Mouse (Mus musculus) neural tube, embryonic 11.5 days (tissue): ENCODE measurements around the gene Usp51. TPM values are rescaled to one million over a fixed set of nuclear protein-coding genes. Genes with fewer than 3 reads are reported as not detected.
"Not testable (repeated sequence)": the region's sequence is repeated elsewhere in the genome, so short reads cannot be mapped to it uniquely, and the experiment has no call there.

Experiments
- ATAC-seq: fragments of 200-750 bp; cut with Nextera tagmentation; 2 replicates; pipeline ENCODE4 v1.8.0; 2017; ENCODE audit warnings: moderate number of reproducible peaks, mild to moderate bottlenecking, moderate TSS enrichment, moderate library complexity; ENCODE audit not compliant: insufficient read depth, low FRiP score, low TSS enrichment
- DNase-seq: peaks from one replicate; pipeline ENCODE4 v3.0.0-alpha.2; 2015; ENCODE audit warnings: low spot score
- H3K27ac ChIP-seq: fragments of 300-500 bp; sonication (generic); 2 replicates; pipeline ENCODE4 v1.5.1; 2014; ENCODE audit warnings: low read depth, mild to moderate bottlenecking, low read length
- H3K27me3 ChIP-seq: fragments of 300-500 bp; sonication (generic); 2 replicates; pipeline ENCODE4 v1.6.1; 2014; ENCODE audit warnings: mild to moderate bottlenecking, low read length, mixed read lengths; ENCODE audit not compliant: control insufficient read depth, insufficient read depth
- H3K36me3 ChIP-seq: fragments of 300-500 bp; sonication (generic); 2 replicates; pipeline ENCODE4 v1.6.1; 2014; ENCODE audit warnings: mild to moderate bottlenecking, low read length, moderate library complexity, mixed read lengths; ENCODE audit not compliant: control insufficient read depth, insufficient read depth
- H3K4me1 ChIP-seq: fragments of 300-500 bp; sonication (generic); 2 replicates; pipeline ENCODE4 v1.6.1; 2014; ENCODE audit warnings: low read length, mixed read lengths; ENCODE audit not compliant: control insufficient read depth, insufficient read depth
- H3K4me2 ChIP-seq: fragments of 300-500 bp; sonication (generic); 2 replicates; pipeline ENCODE4 v1.6.1; 2014; ENCODE audit warnings: low read depth, mild to moderate bottlenecking, moderate library complexity
- H3K4me3 ChIP-seq: fragments of 300-500 bp; sonication (generic); 2 replicates; pipeline ENCODE4 v1.5.1; 2014; ENCODE audit warnings: low read depth, low read length
- H3K9ac ChIP-seq: fragments of 300-500 bp; sonication (generic); 2 replicates; pipeline ENCODE4 v1.6.1; 2014; ENCODE audit warnings: mild to moderate bottlenecking, low read length
- H3K9me3 ChIP-seq: fragments of 300-500 bp; sonication (generic); 2 replicates; pipeline ENCODE4 v1.6.1; 2016; ENCODE audit warnings: low read length; ENCODE audit not compliant: control insufficient read depth
- WGBS: fragments of 180-500 bp; shearing (Covaris S2); extraction: QIAGEN DNeasy Blood & Tissue Kit; methylation state at CpG from one replicate; pipeline ENCODE4 v1.1.7; 2014; 5-methylcytosine and 5-hydroxymethylcytosine counted together
- polyA plus RNA-seq: library from polyadenylated mRNA; unstranded; fragments of >200 nt; fragmentation: Nextera tagmentation; extraction: Ambion mirVana; gene quantifications from 2 replicates; pipeline ENCODE4 v1.2.1, GENCODE M21; 2014

Gene Usp51
- polyA plus RNA-seq: 3.7 and 4.0 TPM in 2 replicates

- peak within 1 kb of the TSS; percentile 65 for H3K9ac ChIP-seq
- peak within 1 kb of the TSS; percentile 64 for H3K27ac ChIP-seq
- no peaks in the 10 kb centered on the region for H3K4me1 ChIP-seq
- peak within 1 kb of the TSS; percentile 52 for H3K4me2 ChIP-seq
- H3K9me3 ChIP-seq: no peaks in the 10 kb centered on the region
- H3K27me3 ChIP-seq: no peaks in the 10 kb centered on the region
- H3K36me3 ChIP-seq: no peaks in the 10 kb centered on the region
- peak within 1 kb of the TSS; percentile 53 for H3K4me3 ChIP-seq
- DNase-seq (peak; percentile 51), ATAC-seq (peak; percentile 67)
- 18% methylated on average over 23 of the region's 23 CpGs for WGBS
These were observed at the start of gene Usp51 for GRCm38 (mm10) chrX:153006387-153006841. Usp51 (plus strand) TSS chrX:153006469.

DNA sequence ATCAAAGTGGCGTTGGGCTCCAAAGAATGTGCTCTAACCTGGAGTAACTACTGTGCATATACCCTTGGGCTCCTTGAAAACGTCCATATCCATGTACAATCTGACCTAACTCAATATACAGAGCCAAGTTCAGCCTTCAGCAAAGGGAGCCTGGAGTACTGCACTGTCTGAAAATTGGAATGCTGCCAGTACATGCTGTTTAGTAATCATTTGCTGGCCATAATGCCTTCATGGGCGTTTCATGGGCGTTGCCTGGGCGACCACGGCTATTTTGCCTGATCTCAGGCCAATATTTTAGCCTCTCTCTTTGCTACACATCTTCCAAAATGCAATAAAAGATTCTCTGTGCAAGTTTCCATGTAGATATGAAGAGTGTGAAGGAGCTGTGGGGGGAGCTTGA, 36.7 kb upstream of the Usp51 start:
- no peaks in the 10 kb centered on the region for H3K27me3 ChIP-seq
- H3K36me3 ChIP-seq: no peaks in the 10 kb centered on the region
- H3K4me3 ChIP-seq: no peak overlapping the region
- 79% methylated on average over 6 of the region's 6 CpGs for WGBS
- no peak overlapping the region for H3K4me2 ChIP-seq
- H3K9ac ChIP-seq: no peak overlapping the region
- no peak for ATAC-seq
- no peak overlapping the region for H3K27ac ChIP-seq
- H3K4me1 ChIP-seq: no peaks in the 10 kb centered on the region; the same call in 1 of the 2 replicates
- peak; percentile 12 for DNase-seq
- H3K9me3 ChIP-seq: no peaks in the 10 kb centered on the region

DNA sequence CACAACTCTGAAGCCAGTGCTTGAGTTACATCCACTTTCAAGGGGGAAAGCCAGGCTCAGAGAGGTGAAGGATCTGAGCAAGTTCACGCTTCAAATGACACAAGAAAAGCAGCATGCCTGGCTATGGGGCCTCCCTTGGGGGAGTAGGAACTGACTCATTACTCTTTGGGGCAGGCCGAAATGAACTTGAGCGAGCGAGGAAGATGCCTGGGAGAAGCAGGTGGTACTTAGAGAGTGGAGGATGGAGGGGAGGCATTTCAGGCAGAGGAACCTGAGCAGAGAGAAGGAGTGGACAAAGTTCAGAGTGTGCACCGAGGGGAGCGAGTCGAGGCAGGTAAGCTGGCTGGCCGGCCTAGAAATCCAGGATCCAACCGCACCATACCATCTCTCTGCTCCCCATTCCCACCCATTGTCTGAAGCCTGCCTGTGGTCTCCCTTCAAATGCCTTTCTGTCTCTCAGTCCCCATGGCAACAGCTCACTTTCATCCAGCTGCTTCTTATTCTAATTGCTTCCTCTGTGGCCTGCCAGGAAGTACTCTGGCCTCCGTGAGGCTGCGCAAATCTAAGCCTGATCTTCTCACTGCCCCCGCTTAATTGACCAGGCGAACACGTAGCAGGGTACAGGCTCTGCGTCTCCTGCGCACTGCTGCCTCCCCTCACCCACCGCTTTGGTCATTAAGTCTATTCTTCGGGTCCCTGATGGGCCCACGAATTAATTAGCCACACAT, 32.6 kb upstream of the Usp51 start:
- DNase-seq, H3K9me3 ChIP-seq, H3K9ac ChIP-seq, H3K4me2 ChIP-seq, H3K27me3 ChIP-seq, H3K4me1 ChIP-seq, H3K36me3 ChIP-seq, H3K4me3 ChIP-seq, H3K27ac ChIP-seq: not testable (repeated sequence)
- WGBS: 19% methylated on average over 5 of the region's 19 CpGs
- ATAC-seq: peak; percentile 96

- peak; percentile 25 for DNase-seq
- 0 out of 2 replicates have a peak overlapping the region, but pooled peaks have one; percentile 53 for H3K27ac ChIP-seq
- no peaks in the 10 kb centered on the region; the same call in 1 of the 2 replicates for H3K4me1 ChIP-seq
- peak; percentile 37 for ATAC-seq
- H3K27me3 ChIP-seq: no peaks in the 10 kb centered on the region
- no peak overlapping the region for H3K4me2 ChIP-seq
- no peak overlapping the region for H3K4me3 ChIP-seq
- H3K9ac ChIP-seq: no peak overlapping the region
- 23% methylated on average over 10 of the region's 10 CpGs for WGBS
- no peaks in the 10 kb centered on the region for H3K36me3 ChIP-seq
- no peaks in the 10 kb centered on the region for H3K9me3 ChIP-seq
These were observed 32.0 kb upstream of the Usp51 start for GRCm38 (mm10) chrX:152974204-152974661.

GRCm38 (mm10) chrX:152976538-152976937, 29.7 kb upstream of the Usp51 start:
- no peaks in the 10 kb centered on the region; the same call in 1 of the 2 replicates for H3K4me1 ChIP-seq
- H3K9me3 ChIP-seq: no peaks in the 10 kb centered on the region
- no peak overlapping the region for H3K27ac ChIP-seq
- no peak overlapping the region for H3K4me3 ChIP-seq
- DNase-seq (no peak), ATAC-seq (no peak)
- H3K27me3 ChIP-seq: no peaks in the 10 kb centered on the region
- no peak overlapping the region for H3K4me2 ChIP-seq
- WGBS: 92% methylated on average over 6 of the region's 6 CpGs
- no peaks in the 10 kb centered on the region for H3K36me3 ChIP-seq
- no peak overlapping the region for H3K9ac ChIP-seq

DNA sequence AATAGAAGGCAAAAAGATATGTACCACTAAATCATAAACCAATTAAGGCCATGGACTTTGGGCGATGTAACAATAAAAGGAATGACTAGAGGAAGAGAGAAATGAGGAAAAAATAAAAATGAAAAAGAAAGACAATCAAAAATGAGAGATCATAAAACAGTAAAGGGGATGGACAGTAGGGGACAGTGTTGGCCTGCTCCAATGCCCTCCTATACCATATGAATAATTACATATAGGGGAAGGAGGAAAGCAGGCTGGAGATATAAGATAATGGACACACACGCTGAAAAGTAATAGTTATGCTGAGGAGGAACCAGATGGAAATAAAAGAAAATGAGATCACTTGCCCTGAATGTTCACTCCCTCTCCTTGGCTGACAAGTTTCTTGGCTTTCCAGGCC, 21.3 kb upstream of the Usp51 start:
- H3K4me1 ChIP-seq: no peaks in the 10 kb centered on the region
- no peak overlapping the region for H3K4me3 ChIP-seq
- H3K9ac ChIP-seq: no peak overlapping the region
- H3K27me3 ChIP-seq: no peaks in the 10 kb centered on the region
- ATAC-seq (no peak), DNase-seq (no peak)
- no peak overlapping the region for H3K4me2 ChIP-seq
- H3K9me3 ChIP-seq: no peaks in the 10 kb centered on the region
- WGBS: 64% methylated on average over 2 of the region's 2 CpGs
- no peaks in the 10 kb centered on the region for H3K36me3 ChIP-seq
- H3K27ac ChIP-seq: no peak overlapping the region

- not testable (repeated sequence) for H3K27me3 ChIP-seq, DNase-seq, H3K4me3 ChIP-seq, H3K36me3 ChIP-seq, H3K27ac ChIP-seq, H3K9ac ChIP-seq, ATAC-seq, H3K4me1 ChIP-seq, H3K4me2 ChIP-seq, H3K9me3 ChIP-seq
These were observed 16.4 kb upstream of the Usp51 start for GRCm38 (mm10) chrX:152989852-152990251.

DNA sequence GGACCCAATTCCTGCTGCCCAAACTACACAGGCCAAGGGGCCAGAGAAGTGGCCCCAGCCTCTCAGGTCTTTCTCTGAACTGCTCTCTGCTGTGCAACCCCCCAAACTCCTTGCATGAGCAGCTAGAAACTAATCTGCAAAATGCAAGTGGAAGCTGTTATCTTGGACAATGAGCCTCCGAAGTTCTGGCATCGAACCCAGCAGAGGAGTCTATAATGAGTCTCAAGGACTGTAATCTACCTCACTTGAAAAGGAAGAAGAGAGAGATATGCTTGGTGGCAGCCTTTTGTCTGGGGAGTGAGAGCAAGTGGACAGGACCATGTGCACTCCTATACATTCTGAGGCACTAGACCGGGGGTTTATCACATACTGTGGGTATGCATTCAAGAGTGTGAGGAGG, 10.2 kb upstream of the Usp51 start:
- not testable (repeated sequence) for DNase-seq, H3K27me3 ChIP-seq, H3K4me3 ChIP-seq, H3K9ac ChIP-seq, H3K27ac ChIP-seq, ATAC-seq, H3K36me3 ChIP-seq, H3K4me2 ChIP-seq, H3K4me1 ChIP-seq, H3K9me3 ChIP-seq
- WGBS: no CpG with 5 or more reads among the region's 3 CpGs
